Mouse (Mus musculus) stomach, postnatal 0 days (tissue): ENCODE measurements at regions not wholly inside any gene's neighbourhood (a gene's known extent, or its start where the extent isn't known, plus 50 kb on each side); places are given as distances from the start of the nearest gene placed in this dataset.

Experiments
- CTCF ChIP-seq: IDR thresholded peaks from 2 replicates; pipeline ENCODE4 v1.5.1; 2016; ENCODE audit warnings: antibody characterized with exemption, low read depth, mild to moderate bottlenecking, moderate library complexity
- EP300 ChIP-seq: optimal IDR thresholded peaks from 2 replicates; pipeline ENCODE3; 2016; ENCODE audit warnings: antibody characterized with exemption

- no peak for TF ChIP-seq CTCF
- no peak for TF ChIP-seq EP300
Observed at GRCm38 (mm10) chr15:42364979-42365378, 2230.8 kb downstream of the 9330182O14Rik start.
